Mouse (Mus musculus) lung, embryonic 15.5 days (tissue): ENCODE results near the gene Arl8b. TPM values are rescaled to one million over a fixed set of nuclear protein-coding genes. Genes with fewer than 3 reads are reported as not detected.

Source experiments
- ATAC-seq: fragments of 200-750 bp; cut with Nextera tagmentation; 2 replicates; pipeline ENCODE4 v1.8.0; 2017; ENCODE audit warnings: moderate number of reproducible peaks, borderline replicate concordance; ENCODE audit not compliant: low FRiP score, low TSS enrichment; ENCODE audit errors: extremely low read depth
- H3K27ac ChIP-seq: fragments of 300-500 bp; sonication (generic); 2 replicates; pipeline ENCODE4 v1.5.1; 2015; ENCODE audit warnings: moderate library complexity, mild to moderate bottlenecking, inconsistent platforms
- H3K27me3 ChIP-seq: fragments of 300-500 bp; sonication (generic); 2 replicates; pipeline ENCODE4 v1.6.1; 2015; ENCODE audit warnings: inconsistent platforms
- H3K36me3 ChIP-seq: fragments of 300-500 bp; sonication (generic); 2 replicates; pipeline ENCODE4 v1.6.1; 2015; ENCODE audit warnings: inconsistent platforms
- H3K4me1 ChIP-seq: fragments of 300-500 bp; sonication (generic); 2 replicates; pipeline ENCODE4 v1.6.1; 2015; ENCODE audit warnings: inconsistent platforms
- H3K4me2 ChIP-seq: fragments of 300-500 bp; sonication (generic); 2 replicates; pipeline ENCODE4 v1.6.1; 2015; ENCODE audit warnings: inconsistent platforms, mild to moderate bottlenecking, moderate library complexity
- H3K4me3 ChIP-seq: fragments of 300-500 bp; sonication (generic); 2 replicates; pipeline ENCODE4 v1.5.1; 2015; ENCODE audit warnings: mild to moderate bottlenecking, inconsistent platforms
- H3K9ac ChIP-seq: fragments of 300-500 bp; sonication (generic); 2 replicates; pipeline ENCODE4 v1.6.1; 2015; ENCODE audit warnings: inconsistent platforms
- H3K9me3 ChIP-seq: fragments of 300-500 bp; sonication (generic); 2 replicates; pipeline ENCODE4 v1.6.1; 2016; ENCODE audit warnings: inconsistent platforms
- WGBS: fragments of 180-500 bp; shearing (Covaris S2); methylation state at CpG from one replicate; pipeline ENCODE4 v1.1.7; 2015; 5-methylcytosine and 5-hydroxymethylcytosine counted together
- polyA plus RNA-seq: library from polyadenylated mRNA; unstranded; fragments of >200 nt; fragmentation: Nextera tagmentation; extraction: Ambion mirVana; gene quantifications from 2 replicates; pipeline ENCODE4 v1.2.1, GENCODE M21; 2015

Arl8b gene
- polyA plus RNA-seq, 1 experiment from 2014 or later, result 75.0 TPM

DNA sequence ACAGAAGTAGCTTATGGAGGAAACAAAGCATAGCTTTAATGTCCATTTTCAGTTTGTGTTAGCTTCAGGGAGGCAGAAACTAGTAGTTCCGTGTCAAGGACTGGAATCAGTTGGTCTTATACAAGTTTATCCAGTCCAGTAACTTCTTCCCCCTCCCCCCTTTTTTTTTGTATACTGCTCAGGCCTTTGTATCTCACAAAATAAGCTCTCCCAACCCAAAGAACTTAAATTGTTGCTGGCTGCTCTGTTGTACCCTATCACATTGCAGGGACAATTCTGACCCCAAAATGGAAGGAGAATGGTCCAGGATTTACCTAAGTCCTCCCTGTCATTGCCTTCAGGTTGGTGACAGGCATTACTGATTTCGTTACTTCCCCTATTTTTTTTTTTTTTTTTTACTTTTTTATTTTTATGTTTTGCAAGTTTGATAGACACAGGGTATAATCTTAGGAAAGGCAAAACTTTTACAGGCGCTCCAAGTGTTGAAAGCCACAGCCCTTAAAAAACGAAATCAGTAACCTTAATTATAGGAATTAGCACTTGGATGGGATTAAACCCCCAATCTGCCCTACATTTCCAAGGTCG is 44.5 kb downstream of the Arl8b start:
- Histone ChIP-seq H3K36me3 (peaks cover 18% of the 10 kb centered on the region), H3K27me3 (no peaks in the 10 kb centered on the region), H3K9me3 (no peaks in the 10 kb centered on the region), H3K4me3 (peak overlapping the region; percentile 99), H3K9ac (peak overlapping the region; percentile 46), H3K4me1 (peaks cover 24% of the 10 kb centered on the region), H3K27ac (peak overlapping the region; percentile 64; the same call in 1 of the 2 replicates), H3K4me2 (peak overlapping the region; percentile 87)
- ATAC-seq, result no peak
- 29% methylated on average over 5 of the region's 5 CpGs for WGBS

DNA sequence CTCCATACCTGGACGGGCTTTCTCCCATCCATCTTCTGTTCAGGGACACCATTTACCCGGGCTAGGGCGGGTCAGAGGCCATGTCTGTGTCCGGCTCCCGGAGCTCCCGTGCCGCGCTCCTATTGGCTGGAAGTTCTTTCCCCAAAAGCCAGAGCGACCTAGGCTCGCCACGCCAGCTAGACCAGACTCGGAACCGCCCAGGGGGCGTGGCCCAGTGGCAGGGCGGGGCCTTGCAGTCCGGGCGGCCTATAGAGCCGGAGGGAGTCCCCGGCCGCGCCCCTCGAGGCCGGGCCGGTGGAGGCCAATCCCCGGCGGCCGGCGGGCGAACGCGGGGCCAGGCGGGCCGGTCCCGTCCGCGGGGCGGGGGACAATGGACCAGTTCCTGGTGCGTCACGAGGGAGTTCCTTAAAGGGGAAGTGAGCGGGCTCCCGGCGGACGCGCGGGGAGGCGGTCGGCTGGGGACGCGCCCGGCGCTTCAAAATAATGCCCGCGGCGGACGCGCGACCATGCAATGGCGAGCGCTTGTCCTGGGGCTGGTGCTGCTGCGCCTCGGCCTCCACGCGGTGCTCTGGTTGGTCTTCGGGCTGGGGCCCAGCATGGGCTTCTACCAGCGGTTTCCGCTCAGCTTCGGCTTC is 45.5 kb downstream of the Arl8b start, which contains the start of gene Edem1:
Edem1 (plus strand) TSS at position 408 of the 635 bp plus-strand sequence.
- H3K9me3 ChIP-seq, result no peaks in the 10 kb centered on the region
- H3K27me3 ChIP-seq, result no peaks in the 10 kb centered on the region
- H3K27ac ChIP-seq, result peak within 1 kb of the TSS; percentile 84
- H3K4me2 ChIP-seq, result peak within 1 kb of the TSS; percentile 87
- H3K4me3 ChIP-seq, result peak within 1 kb of the TSS; percentile 99
- peaks cover 8% of the 10 kb centered on the region; the same call in 1 of the 2 replicates for H3K36me3 ChIP-seq
- peak within 1 kb of the TSS; percentile 94 for H3K9ac ChIP-seq
- H3K4me1 ChIP-seq, result peaks cover 27% of the 10 kb centered on the region
- under 1% methylated on average over 67 of the region's 67 CpGs for WGBS
- peak; percentile 99 for ATAC-seq

DNA sequence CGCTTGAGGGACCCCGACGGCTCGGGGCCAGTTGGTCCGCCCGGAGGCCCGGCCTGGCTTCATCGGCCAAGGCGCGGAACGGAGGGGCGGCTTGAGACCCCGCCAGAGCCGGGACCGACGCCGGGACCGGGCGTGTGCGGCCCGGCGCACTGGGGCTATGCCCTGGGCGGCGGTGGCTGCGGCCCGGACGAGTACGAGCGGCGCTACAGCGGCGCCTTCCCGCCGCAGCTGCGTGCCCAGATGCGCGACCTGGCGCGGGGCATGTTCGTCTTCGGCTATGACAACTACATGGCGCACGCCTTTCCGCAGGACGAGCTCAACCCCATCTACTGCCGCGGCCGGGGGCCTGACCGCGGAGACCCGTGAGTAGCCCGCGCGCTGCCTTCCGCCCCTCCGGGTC is 46.0 kb downstream of the Arl8b start:
- H3K4me1 ChIP-seq, result peaks cover 31% of the 10 kb centered on the region
- H3K36me3 ChIP-seq, result peaks cover 3% of the 10 kb centered on the region; the same call in 1 of the 2 replicates
- H3K4me3 ChIP-seq, result peak overlapping the region; percentile 99
- ATAC-seq, result peak; percentile 46
- H3K9me3 ChIP-seq, result no peaks in the 10 kb centered on the region
- peak overlapping the region; percentile 84 for H3K27ac ChIP-seq
- peak overlapping the region; percentile 87 for H3K4me2 ChIP-seq
- no peaks in the 10 kb centered on the region for H3K27me3 ChIP-seq
- peak overlapping the region; percentile 94 for H3K9ac ChIP-seq
- WGBS, result 0% methylated on average over 56 of the region's 56 CpGs

DNA sequence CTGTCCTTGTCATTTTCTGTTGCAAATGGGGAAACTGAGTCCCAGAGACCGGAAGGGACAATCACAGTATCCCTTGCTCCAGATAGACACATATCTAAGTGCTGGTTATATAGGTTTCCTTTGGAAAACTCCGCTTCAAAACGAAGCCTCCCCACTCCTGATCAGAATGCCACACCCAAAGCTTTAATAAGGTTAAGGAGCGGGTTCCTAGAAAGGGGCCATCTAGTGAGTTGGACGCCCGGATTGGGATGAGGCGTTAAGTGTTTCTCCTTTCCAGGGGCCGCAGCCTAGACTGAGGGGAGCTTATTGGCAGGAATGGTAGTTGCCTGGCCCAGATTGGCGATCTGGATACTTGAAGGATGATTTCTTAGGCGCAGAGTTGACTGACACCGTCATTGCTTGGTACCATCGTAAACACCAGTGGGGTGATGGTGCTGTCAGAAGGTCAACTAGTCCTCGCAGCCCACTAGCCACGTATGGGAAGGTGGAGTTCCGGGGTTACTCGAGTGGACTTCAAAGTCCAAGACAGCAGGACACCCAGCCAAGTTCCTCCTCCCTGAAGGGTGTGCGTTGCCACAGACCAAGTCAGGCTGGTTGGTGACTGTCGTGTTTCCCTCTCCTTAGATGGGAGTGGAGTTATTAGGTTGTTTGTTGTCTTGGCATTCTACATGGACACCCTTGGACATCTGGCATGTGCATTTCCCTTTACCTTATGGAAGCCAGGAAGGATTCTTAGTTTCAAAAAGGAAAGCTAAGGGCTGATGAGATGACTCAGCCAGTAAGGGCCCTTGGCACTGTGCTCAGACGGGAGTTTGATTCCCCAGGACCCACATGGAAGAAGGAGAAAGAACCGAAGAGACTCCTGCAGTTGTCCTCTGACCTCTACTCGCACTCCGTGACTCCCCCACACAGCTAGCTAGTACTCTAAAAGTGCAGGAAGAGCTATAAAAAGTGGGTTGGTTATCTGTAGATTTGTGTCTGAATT is 46.8 kb downstream of the Arl8b start:
- no peaks in the 10 kb centered on the region for H3K9me3 ChIP-seq
- no peak for ATAC-seq
- peak overlapping the region; percentile 87 for H3K4me2 ChIP-seq
- no peaks in the 10 kb centered on the region for H3K36me3 ChIP-seq
- H3K4me3 ChIP-seq, result peak overlapping the region; percentile 99
- peaks cover 31% of the 10 kb centered on the region for H3K4me1 ChIP-seq
- H3K27ac ChIP-seq, result no peak overlapping the region; the same call in 1 of the 2 replicates
- 10% methylated on average over 22 of the region's 22 CpGs for whole genome bisulfite sequencing
- peak overlapping the region; percentile 94 for H3K9ac ChIP-seq
- no peaks in the 10 kb centered on the region for H3K27me3 ChIP-seq

DNA sequence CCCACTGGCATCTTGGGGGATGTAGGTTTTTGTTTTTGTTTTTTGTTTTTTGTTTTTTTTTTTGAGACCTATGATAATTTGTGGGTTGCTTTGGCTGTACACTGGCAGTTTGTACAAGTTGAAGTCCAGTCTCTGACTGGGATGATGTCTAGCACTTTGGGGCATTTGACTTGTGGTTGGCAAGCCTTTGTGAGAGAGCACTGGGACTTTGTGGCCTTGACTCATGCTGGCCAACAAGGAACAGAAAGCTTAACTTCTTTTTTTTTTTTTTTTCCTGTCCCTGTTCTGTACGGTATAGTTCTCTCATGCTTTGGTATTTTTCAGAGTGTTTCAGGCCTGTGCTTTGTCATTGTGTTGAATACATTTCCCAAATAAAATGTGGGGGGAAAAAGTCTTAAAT is 49.3 kb downstream of the Arl8b start:
- WGBS, result 74% methylated on average over 1 of the region's 1 CpGs
- H3K27me3 ChIP-seq, result no peaks in the 10 kb centered on the region
- H3K36me3 ChIP-seq, result no peaks in the 10 kb centered on the region
- no peaks in the 10 kb centered on the region for H3K9me3 ChIP-seq
- H3K9ac ChIP-seq, result no peak overlapping the region
- H3K4me2 ChIP-seq, result no peak overlapping the region
- no peak overlapping the region for H3K4me3 ChIP-seq
- ATAC-seq, result no peak
- H3K27ac ChIP-seq, result no peak overlapping the region
- H3K4me1 ChIP-seq, result peaks cover 50% of the 10 kb centered on the region

DNA sequence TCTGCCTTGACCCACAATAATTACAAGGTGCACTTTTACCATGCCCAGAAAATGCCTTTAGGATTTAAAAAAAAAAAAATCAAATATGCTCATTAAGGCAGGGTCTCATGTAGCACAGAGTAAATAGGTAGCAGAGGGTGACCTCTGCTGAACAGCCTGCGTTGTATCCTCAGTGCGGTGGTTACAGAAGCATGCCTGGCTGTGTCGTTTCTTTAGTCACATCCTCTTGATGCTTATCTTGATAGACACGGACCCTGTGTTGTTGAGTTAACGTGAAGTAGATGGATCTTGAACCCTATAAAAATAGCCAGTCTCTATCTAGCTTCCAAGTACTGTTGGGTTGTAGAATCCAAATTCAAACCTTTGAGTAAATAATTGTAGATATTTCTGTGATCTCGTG is 50.1 kb downstream of the Arl8b start:
- Histone ChIP-seq H3K27me3 (no peaks in the 10 kb centered on the region), H3K9ac (no peak overlapping the region), H3K27ac (no peak overlapping the region), H3K36me3 (no peaks in the 10 kb centered on the region), H3K9me3 (no peaks in the 10 kb centered on the region), H3K4me3 (no peak overlapping the region), H3K4me2 (no peak overlapping the region), H3K4me1 (peaks cover 43% of the 10 kb centered on the region)
- no peak for ATAC-seq
- WGBS, result 49% methylated on average over 6 of the region's 6 CpGs

DNA sequence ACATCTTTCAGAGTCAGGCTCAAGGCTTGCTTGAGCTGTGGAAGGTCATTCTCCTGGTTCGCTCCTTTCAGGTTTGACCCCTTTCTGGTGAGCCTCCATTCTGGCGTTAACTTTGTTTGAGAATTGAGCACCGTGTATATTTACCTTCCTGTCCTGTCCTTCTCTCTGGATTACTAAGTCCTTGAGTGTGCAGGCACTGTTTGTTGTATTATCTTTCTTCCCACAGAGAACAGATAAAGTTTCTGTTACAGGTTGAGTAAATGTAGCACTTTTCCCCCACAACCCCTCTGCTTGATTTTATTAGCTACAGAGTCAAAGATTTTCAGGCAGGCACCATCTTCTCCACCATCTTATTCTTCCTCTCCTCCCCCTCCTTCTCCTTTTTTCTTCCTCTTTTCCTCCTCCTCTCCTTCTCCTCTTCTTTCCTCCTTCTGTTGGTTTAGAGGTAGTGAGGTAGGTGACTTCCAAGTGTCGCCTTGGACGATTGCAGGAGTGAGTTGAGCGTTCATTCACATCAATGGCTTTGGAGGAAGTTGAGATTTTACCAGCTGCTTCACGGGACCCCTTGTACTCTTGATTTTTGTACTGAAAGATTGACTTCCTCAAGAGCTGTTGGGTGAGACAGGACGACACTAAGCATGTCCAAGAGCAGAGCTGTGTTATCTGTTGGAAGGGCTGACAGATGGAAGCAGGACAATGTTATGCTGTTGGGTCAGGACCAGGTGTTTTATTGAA is 51.2 kb downstream of the Arl8b start:
- 48% methylated on average over 8 of the region's 8 CpGs for WGBS
- Histone ChIP-seq H3K9ac (no peak overlapping the region), H3K4me3 (no peak overlapping the region), H3K27me3 (no peaks in the 10 kb centered on the region), H3K4me1 (peaks cover 43% of the 10 kb centered on the region), H3K36me3 (peaks cover 7% of the 10 kb centered on the region; the same call in 1 of the 2 replicates), H3K9me3 (no peaks in the 10 kb centered on the region), H3K4me2 (no peak overlapping the region), H3K27ac (no peak overlapping the region)
- ATAC-seq, result no peak

DNA sequence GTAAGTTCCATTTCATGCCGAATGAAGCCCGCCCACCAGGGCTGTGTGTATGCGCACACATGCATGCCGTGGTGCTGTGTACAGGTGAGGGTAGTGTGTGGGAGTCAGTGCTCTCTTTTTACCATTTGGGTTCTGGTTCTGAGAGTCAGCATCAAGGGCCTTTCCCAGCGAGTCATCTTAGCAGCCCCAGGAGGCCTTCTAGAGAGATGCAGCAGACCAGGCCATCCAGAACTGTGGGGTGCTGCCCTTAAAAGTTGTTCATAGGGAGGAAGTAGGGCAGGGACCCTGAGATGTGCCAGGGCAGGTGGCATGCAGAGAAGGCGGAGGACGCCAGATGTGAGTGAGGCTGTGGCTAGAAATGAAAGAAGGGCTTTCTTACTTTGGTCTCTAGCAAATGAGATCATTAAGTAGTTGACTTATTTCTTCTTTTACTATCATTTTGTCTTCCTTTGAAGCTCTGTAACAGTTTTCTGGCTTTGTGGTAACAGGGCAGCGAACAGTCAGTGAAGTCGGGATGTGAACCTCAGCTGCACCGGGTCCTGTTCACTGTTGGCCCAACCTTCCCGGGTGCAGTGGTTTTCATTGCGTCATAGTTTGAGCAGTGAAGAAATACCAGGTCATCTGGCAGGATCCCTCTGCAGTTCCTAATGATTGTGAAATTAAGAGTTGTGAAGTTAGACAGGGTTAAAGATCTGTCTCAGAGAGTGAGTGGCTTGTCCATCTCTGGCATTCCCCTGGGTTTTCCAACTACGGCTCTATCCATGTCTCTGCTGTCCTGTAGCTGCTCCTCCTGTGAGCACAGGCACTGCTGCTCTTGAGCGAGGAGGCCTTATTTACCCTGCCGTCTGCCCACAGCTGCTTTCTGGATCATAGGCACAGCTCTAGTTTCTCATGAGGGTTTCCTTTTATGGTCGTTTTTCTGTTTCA is 53.1 kb downstream of the Arl8b start:
- Histone ChIP-seq H3K4me3 (no peak overlapping the region), H3K27me3 (no peaks in the 10 kb centered on the region), H3K9ac (no peak overlapping the region), H3K9me3 (no peaks in the 10 kb centered on the region), H3K36me3 (peaks cover 12% of the 10 kb centered on the region; the same call in 1 of the 2 replicates), H3K27ac (peak overlapping the region; percentile 48), H3K4me2 (no peak overlapping the region), H3K4me1 (peaks cover 34% of the 10 kb centered on the region)
- 53% methylated on average over 16 of the region's 16 CpGs for WGBS
- peak; percentile 75; the same call in 1 of the 2 replicates for ATAC-seq

DNA sequence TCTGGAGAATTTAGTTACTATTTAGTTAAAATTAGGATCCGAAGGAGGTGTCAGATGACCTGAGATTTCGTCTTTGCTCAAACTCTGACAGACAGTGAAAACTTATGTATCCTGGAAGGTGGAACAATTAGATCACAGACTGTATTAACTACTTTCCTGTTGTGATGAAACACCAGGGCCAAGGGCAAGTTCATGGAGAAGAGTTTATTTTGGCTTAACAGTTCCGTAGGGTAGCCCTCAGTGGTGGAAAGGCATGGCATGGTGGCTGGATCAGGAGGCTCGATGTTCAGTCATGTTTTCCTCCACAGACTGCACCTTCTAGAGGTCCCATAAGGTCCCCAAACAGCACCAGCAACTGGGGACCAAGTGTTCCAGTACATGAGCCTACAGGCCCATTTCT is 54.2 kb downstream of the Arl8b start:
- H3K9me3 ChIP-seq, result no peaks in the 10 kb centered on the region
- no peak overlapping the region for H3K9ac ChIP-seq
- H3K4me1 ChIP-seq, result peaks cover 28% of the 10 kb centered on the region
- WGBS, result 83% methylated on average over 4 of the region's 4 CpGs
- H3K4me2 ChIP-seq, result no peak overlapping the region
- no peak overlapping the region for H3K4me3 ChIP-seq
- H3K27ac ChIP-seq, result no peak overlapping the region
- H3K27me3 ChIP-seq, result no peaks in the 10 kb centered on the region
- ATAC-seq, result no peak
- peaks cover 12% of the 10 kb centered on the region; the same call in 1 of the 2 replicates for H3K36me3 ChIP-seq

DNA sequence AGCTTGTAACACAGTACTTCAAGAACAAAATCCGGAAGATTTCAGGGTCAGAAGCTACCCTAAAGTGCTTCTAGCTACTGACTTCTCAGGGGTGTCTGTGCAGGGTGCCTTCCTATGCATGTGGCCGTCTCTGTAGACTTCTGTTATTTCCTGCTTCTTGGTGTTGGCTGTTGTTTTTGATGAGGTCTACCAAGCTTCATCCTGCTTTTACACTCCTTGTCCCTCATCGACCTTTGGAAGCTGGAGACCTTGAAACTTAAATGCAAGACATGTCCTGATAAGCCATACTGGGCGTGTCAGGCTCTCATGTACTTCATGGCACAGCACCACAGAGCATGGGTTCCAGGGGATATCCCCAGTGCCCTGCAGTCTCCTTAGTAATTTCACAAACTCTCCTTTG is 55.1 kb downstream of the Arl8b start:
- H3K4me1 ChIP-seq, result peaks cover 25% of the 10 kb centered on the region
- no peak for ATAC-seq
- no peaks in the 10 kb centered on the region for H3K9me3 ChIP-seq
- H3K9ac ChIP-seq, result no peak overlapping the region
- 88% methylated on average over 4 of the region's 4 CpGs for WGBS
- H3K27me3 ChIP-seq, result no peaks in the 10 kb centered on the region
- H3K27ac ChIP-seq, result no peak overlapping the region
- peaks cover 18% of the 10 kb centered on the region; the same call in 1 of the 2 replicates for H3K36me3 ChIP-seq
- H3K4me3 ChIP-seq, result no peak overlapping the region
- no peak overlapping the region for H3K4me2 ChIP-seq
